Mouse (Mus musculus): ENCODE data around the gene Trim72.

- TF ChIP-seq POLR2A (IDR thresholded peaks at IDR 0.05; ENCODE audit: borderline replicate concordance, insufficient read depth, low read length) (no peak), CTCF (IDR thresholded peaks at IDR 0.05; ENCODE audit: borderline replicate concordance, insufficient read depth, low read depth, low read length) (no peak)
These were observed 41.9 kb downstream of the Trim72 start for GRCm38 (mm10) chr7:128045640-128046039.

Measured in cerebellum, adult 2 months (tissue).